In genomic region chr15:31027448-31028230, GRCm38 (mm10) we compare ENCODE assay signal across 19 mouse cellular contexts.
"Had no signal": no experiment of that assay in that cellular context is flagged by ENCODE, and none has a peak within 500 bp of the region (broad histone marks: within the 10 kb centered on the region; RNA-seq: fewer than 3 reads in every experiment).

No protein-coding gene starts in this region.

- H3K4me2 ChIP-seq: limb, embryonic 13.5 days; liver, embryonic 12.5 days; liver, embryonic 15.5 days; midbrain, embryonic 11.5 days had no signal

- H3K9me3 ChIP-seq: limb, embryonic 10.5 days; limb, embryonic 13.5 days; liver, embryonic 12.5 days; liver, embryonic 15.5 days had no signal

- DNase-seq: kidney, adult 11 months; kidney, adult 9 months; kidney, postnatal 25 days; layer of hippocampus, adult 9-11 months; liver; lung, adult 2 months; lung, postnatal 14 days; lung, postnatal 4 days; midbrain, embryonic 14.5 days; thymus, adult 2 months; thymus, postnatal 14 days; thymus, postnatal 4 days had no signal

- H3K4me1 ChIP-seq: limb, embryonic 10.5 days; limb, embryonic 13.5 days; liver, embryonic 12.5 days; liver, embryonic 15.5 days had no signal

- H3K9ac ChIP-seq: limb, embryonic 13.5 days; liver, embryonic 12.5 days; liver, embryonic 15.5 days had no signal

- H3K4me3 ChIP-seq: layer of hippocampus, adult 2 months; limb, embryonic 10.5 days; limb, embryonic 13.5 days; liver, embryonic 12.5 days; liver, embryonic 15.5 days had no signal

- H3K36me3 ChIP-seq: limb, embryonic 10.5 days; limb, embryonic 13.5 days; liver, embryonic 12.5 days; liver, embryonic 15.5 days had no signal

- ATAC-seq: liver, embryonic 12.5 days had no signal

- H3K27me3 ChIP-seq: limb, embryonic 13.5 days; liver, embryonic 12.5 days; liver, embryonic 15.5 days had no signal

- H3K27ac ChIP-seq: kidney, postnatal 0 days; layer of hippocampus, adult 2 months; limb, embryonic 10.5 days; limb, embryonic 13.5 days; liver, embryonic 12.5 days; liver, embryonic 15.5 days had no signal
